Mouse (Mus musculus) brain, embryonic 14.5 days (tissue): ENCODE data around the gene Apoc4.

ENCODE experiments used
- CTCF ChIP-seq: fragments of 200-500 bp; IDR thresholded peaks from 2 replicates; pipeline ENCODE4 v1.5.1; 2012; ENCODE audit warnings: inconsistent platforms, mild to moderate bottlenecking, moderate library complexity, borderline replicate concordance; ENCODE audit not compliant: insufficient read depth, insufficient read length; ENCODE audit errors: extremely low read depth
- POLR2A ChIP-seq: fragments of 200-500 bp; IDR thresholded peaks from 2 replicates; pipeline ENCODE4 v1.6.1; 2012; ENCODE audit warnings: mild to moderate bottlenecking, inconsistent platforms, borderline replicate concordance; ENCODE audit not compliant: poor library complexity, insufficient read depth, insufficient read length, severe bottlenecking; ENCODE audit errors: extremely low read depth

DNA sequence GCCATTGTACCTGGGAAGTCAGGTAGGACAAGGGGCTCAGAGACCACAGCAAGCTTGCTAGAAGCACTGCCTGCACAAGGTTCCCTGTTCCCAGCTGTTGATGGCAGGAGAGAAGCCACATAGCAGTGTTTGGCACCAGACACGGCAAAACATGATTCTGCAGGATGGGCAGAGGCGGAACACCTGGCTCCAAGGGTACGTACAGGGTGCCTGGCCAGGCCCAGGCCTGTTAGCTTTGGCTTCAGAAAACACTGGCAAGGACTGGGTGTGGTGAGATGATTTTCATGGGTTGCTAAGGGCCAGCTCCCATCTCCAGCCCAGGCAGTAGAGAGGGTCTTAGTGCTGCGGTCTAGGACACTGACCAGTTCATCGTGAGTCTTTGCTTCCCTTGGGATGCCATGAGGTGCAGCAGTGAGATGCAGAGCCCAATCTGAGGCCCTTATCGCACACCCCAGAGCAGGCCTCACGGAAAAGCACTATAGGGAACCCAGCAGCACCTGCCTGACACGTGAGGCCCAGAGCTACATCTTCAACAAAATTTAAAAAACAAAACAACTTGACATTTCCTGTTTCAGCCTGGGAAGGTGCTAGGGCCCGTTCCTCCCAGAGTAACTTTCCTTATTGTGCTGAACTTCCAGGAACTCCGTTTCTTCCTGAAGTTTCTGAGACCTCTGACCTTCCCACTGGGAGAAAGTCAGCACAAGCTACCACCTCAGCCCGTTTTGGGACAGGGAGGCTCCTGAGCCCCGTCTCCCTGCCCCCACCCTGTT, 19.2 kb upstream of the Apoc4 start:
- TF ChIP-seq CTCF (no peak), POLR2A (no peak)
